Mouse (Mus musculus) Patski (cell line): ENCODE data around the gene Trim9. TPM values are rescaled to one million over a fixed set of nuclear protein-coding genes. Genes with fewer than 3 reads are reported as not detected.

Experiments used
- ATAC-seq: fragments of 100-300 bp; one replicate; pipeline ENCODE4 v1.8.0; 2021
- CTCF ChIA-PET: fragments of 350-600 bp; sonication (Branson Sonifier 250); formaldehyde crosslinking; loops from one replicate; lab custom pipeline; 2022; ENCODE audit warnings: inconsistent platforms; lab: Charles Lee
- POLR2A ChIA-PET: fragments of 350-600 bp; sonication (Branson Sonifier 250); formaldehyde crosslinking; loops from one replicate; lab custom pipeline; 2022; ENCODE audit warnings: antibody characterized with exemption, inconsistent platforms; lab: Charles Lee
- DNase-seq: peaks from one replicate; pipeline ENCODE4 v3.0.0-alpha.2; 2011; ENCODE audit warnings: low read depth, low spot score
- H3K27me3 ChIP-seq: fragments of 371-371 bp; one replicate; pipeline ENCODE4 v1.5.1; 2021
- CTCF ChIP-seq: fragments of 100-300 bp; IDR thresholded peaks from one replicate; pipeline ENCODE4 v1.5.1; 2021
- in situ Hi-C: fragments of 300-500 bp; cut with MboI; formaldehyde crosslinking; loops from 3 replicates; pipeline ENCODE4 v1.11.1; 2018; ENCODE audit warnings: low pct_unique_long_range_greater_than_20kb, mixed read lengths
- polyA plus RNA-seq: library from polyadenylated mRNA; unstranded; gene quantifications from one replicate; pipeline ENCODE4 v1.2.3, GENCODE M21; 2021

Gene Trim9
- polyA plus RNA-seq, 1 experiment from 2014 or later, result not detected

GRCm38 (mm10) chr12:70354926-70355325, 7.5 kb upstream of the Trim9 start:
- no peak for ATAC-seq
- peaks cover 50% of the 10 kb centered on the region for H3K27me3 ChIP-seq
- DNase-seq, result no peak
- ChIA-PET CTCF (no interaction called here), POLR2A (no interaction called here)
- in situ Hi-C loops, result no loop called here
- TF ChIP-seq CTCF, result no peak

GRCm38 (mm10) chr12:70350490-70350889, 3.1 kb upstream of the Trim9 start:
- ChIA-PET POLR2A (no interaction called here), CTCF (no interaction called here)
- DNase-seq, result no peak
- peaks cover 78% of the 10 kb centered on the region for H3K27me3 ChIP-seq
- no peak for TF ChIP-seq CTCF
- ATAC-seq, result no peak
- in situ Hi-C loops, result no loop called here

GRCm38 (mm10) chr12:70349788-70350187, 2.4 kb upstream of the Trim9 start:
- POLR2A ChIA-PET, result no interaction called here
- in situ Hi-C loops, result no loop called here
- peaks cover 77% of the 10 kb centered on the region for H3K27me3 ChIP-seq
- no peak for TF ChIP-seq CTCF
- DNase-seq (no peak), ATAC-seq (no peak)
- CTCF ChIA-PET, result no interaction called here

GRCm38 (mm10) chr12:70348026-70348425, 612 bp upstream of the Trim9 start:
- peaks cover 81% of the 10 kb centered on the region for H3K27me3 ChIP-seq
- in situ Hi-C loops, result no loop called here
- ChIA-PET POLR2A (no interaction called here), CTCF (no interaction called here)
- ATAC-seq (no peak), DNase-seq (no peak)
- no peak for TF ChIP-seq CTCF

GRCm38 (mm10) chr12:70346139-70347026, 1.0 kb downstream of the Trim9 start:
- ChIA-PET CTCF (no interaction called here), POLR2A (no interaction called here)
- TF ChIP-seq CTCF, result no peak
- no peak for ATAC-seq
- in situ Hi-C loops, result no loop called here
- H3K27me3 ChIP-seq, result peaks cover 74% of the 10 kb centered on the region
- DNase-seq, result no peak

GRCm38 (mm10) chr12:70345531-70346138, 1.8 kb downstream of the Trim9 start:
- CTCF ChIA-PET, result no interaction called here
- ATAC-seq (no peak), DNase-seq (no peak)
- peaks cover 72% of the 10 kb centered on the region for H3K27me3 ChIP-seq
- no peak for TF ChIP-seq CTCF
- POLR2A ChIA-PET, result no interaction called here
- in situ Hi-C loops, result no loop called here

GRCm38 (mm10) chr12:70335176-70335575, 12.2 kb downstream of the Trim9 start:
- CTCF ChIA-PET, result no interaction called here
- POLR2A ChIA-PET, result no interaction called here
- peaks cover 32% of the 10 kb centered on the region for H3K27me3 ChIP-seq
- in situ Hi-C loops, result no loop called here
- ATAC-seq (no peak), DNase-seq (no peak)
- no peak for TF ChIP-seq CTCF

GRCm38 (mm10) chr12:70333253-70333805, 14.1 kb downstream of the Trim9 start:
- DNase-seq (no peak), ATAC-seq (no peak)
- CTCF ChIA-PET, result no interaction called here
- in situ Hi-C loops, result no loop called here
- POLR2A ChIA-PET, result no interaction called here
- no peak for TF ChIP-seq CTCF
- peaks cover 30% of the 10 kb centered on the region for H3K27me3 ChIP-seq

GRCm38 (mm10) chr12:70329059-70329458, 18.4 kb downstream of the Trim9 start:
- ChIA-PET POLR2A (no interaction called here), CTCF (no interaction called here)
- no peak for TF ChIP-seq CTCF
- in situ Hi-C loops, result no loop called here
- ATAC-seq, result no peak
- H3K27me3 ChIP-seq, result peaks cover 26% of the 10 kb centered on the region
- DNase-seq, result no peak

- no peak for DNase-seq
- no peak for ATAC-seq
- CTCF ChIA-PET, result no interaction called here
- no peak for TF ChIP-seq CTCF
- in situ Hi-C loops, result no loop called here
- H3K27me3 ChIP-seq, result peaks cover 31% of the 10 kb centered on the region
- POLR2A ChIA-PET, result no interaction called here
These were observed 20.5 kb downstream of the Trim9 start for GRCm38 (mm10) chr12:70326956-70327355.

- in situ Hi-C loops, result no loop called here
- TF ChIP-seq CTCF, result no peak
- no peak for ATAC-seq
- DNase-seq, result no peak
- H3K27me3 ChIP-seq, result peaks cover 36% of the 10 kb centered on the region
- CTCF ChIA-PET, result no interaction called here
- POLR2A ChIA-PET, result no interaction called here
These were observed 21.0 kb downstream of the Trim9 start for GRCm38 (mm10) chr12:70326393-70326792.
